Mouse (Mus musculus) stomach, embryonic 15.5 days (tissue): ENCODE measurements at regions not wholly inside any gene's neighbourhood (a gene's known extent, or its start where the extent isn't known, plus 50 kb on each side); places are given as distances from the start of the nearest gene placed in this dataset.
"Not testable (repeated sequence)": the region's sequence is repeated elsewhere in the genome, so short reads cannot be mapped to it uniquely, and the experiment has no call there.

Experiments
- ATAC-seq: fragments of 200-750 bp; cut with Nextera tagmentation; 2 replicates; pipeline ENCODE4 v1.8.0; 2017; ENCODE audit warnings: low read depth, moderate number of reproducible peaks, moderate TSS enrichment; ENCODE audit not compliant: insufficient read depth, low FRiP score
- H3K27ac ChIP-seq: fragments of 300-500 bp; sonication (generic); 2 replicates; pipeline ENCODE4 v1.5.1; 2015; ENCODE audit warnings: mild to moderate bottlenecking, inconsistent platforms
- H3K27me3 ChIP-seq: fragments of 300-500 bp; sonication (generic); replicated peaks from 2 replicates; pipeline ENCODE4 v1.6.1; 2015; ENCODE audit warnings: inconsistent platforms
- H3K36me3 ChIP-seq: fragments of 300-500 bp; sonication (generic); 2 replicates; pipeline ENCODE4 v1.6.1; 2015; ENCODE audit warnings: inconsistent platforms
- H3K4me1 ChIP-seq: fragments of 300-500 bp; sonication (generic); 2 replicates; pipeline ENCODE4 v1.6.1; 2015; ENCODE audit warnings: inconsistent platforms
- H3K4me2 ChIP-seq: fragments of 300-500 bp; sonication (generic); 2 replicates; pipeline ENCODE4 v1.6.1; 2015; ENCODE audit warnings: mild to moderate bottlenecking, inconsistent platforms
- H3K4me3 ChIP-seq: fragments of 300-500 bp; sonication (generic); replicated peaks from 2 replicates; pipeline ENCODE4 v1.5.1; 2015; ENCODE audit warnings: inconsistent platforms
- H3K9ac ChIP-seq: fragments of 300-500 bp; sonication (generic); 2 replicates; pipeline ENCODE4 v1.6.1; 2015; ENCODE audit warnings: inconsistent platforms
- H3K9me3 ChIP-seq: fragments of 300-500 bp; sonication (generic); 2 replicates; pipeline ENCODE4 v1.6.1; 2016; ENCODE audit warnings: inconsistent platforms
- WGBS: fragments of 180-500 bp; shearing (Covaris S2); methylation state at CpG from one replicate; pipeline ENCODE4 v1.1.7; 2015; 5-methylcytosine and 5-hydroxymethylcytosine counted together

DNA sequence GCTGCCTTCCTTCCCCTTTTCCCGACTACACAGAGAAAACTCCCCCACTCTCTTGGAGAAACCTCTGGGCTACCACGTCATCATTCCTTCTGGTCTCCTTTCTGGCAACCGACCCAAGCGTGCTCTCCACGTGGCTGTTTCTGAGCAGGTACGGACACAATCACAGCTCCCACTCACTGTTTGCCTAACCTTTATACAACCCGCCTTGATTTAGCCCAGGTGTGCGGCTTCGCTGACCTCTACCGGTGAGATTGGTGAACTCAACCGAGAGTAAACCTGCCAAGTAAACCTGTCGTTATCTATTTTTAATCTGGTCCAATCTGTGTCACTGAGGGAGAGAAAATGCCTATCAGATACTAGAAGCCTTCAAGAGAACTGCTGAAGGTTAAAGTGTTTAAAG is 142.7 kb upstream of the Gnai1 start:
- Histone ChIP-seq H3K36me3 (no peaks in the 10 kb centered on the region), H3K27ac (no peak overlapping the region), H3K27me3 (no peaks in the 10 kb centered on the region), H3K9ac (no peak overlapping the region), H3K4me3 (no peak overlapping the region), H3K4me2 (no peak overlapping the region), H3K4me1 (no peaks in the 10 kb centered on the region), H3K9me3 (no peaks in the 10 kb centered on the region)
- WGBS: 16% methylated on average over 12 of the region's 12 CpGs
- peak; percentile 85 for ATAC-seq

DNA sequence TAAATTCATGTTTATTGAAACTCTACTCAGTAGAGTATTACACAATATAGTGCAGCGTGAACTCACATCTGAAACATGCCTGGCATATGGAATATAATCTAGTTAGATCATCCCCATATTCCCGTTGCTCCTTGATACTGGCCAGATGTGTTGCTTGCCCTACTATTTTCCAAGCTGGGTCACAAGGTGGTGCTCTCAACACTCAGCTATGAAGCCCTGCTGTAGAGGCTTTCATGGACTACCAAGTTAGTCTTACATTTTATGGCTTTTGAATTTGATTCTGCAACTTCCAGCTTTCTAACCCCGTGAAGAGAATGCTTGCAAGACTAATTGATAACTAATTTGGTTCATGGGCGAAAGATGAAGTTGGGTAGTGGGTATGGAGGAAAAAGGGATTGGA is 134.2 kb upstream of the Gnai1 start:
- no peak overlapping the region for H3K27ac ChIP-seq
- H3K4me1 ChIP-seq: no peaks in the 10 kb centered on the region
- no peak for ATAC-seq
- H3K4me3 ChIP-seq: no peak overlapping the region
- no peaks in the 10 kb centered on the region for H3K9me3 ChIP-seq
- H3K27me3 ChIP-seq: no peaks in the 10 kb centered on the region
- H3K9ac ChIP-seq: no peak overlapping the region
- H3K4me2 ChIP-seq: no peak overlapping the region
- 74% methylated on average over 4 of the region's 4 CpGs for WGBS
- H3K36me3 ChIP-seq: no peaks in the 10 kb centered on the region

DNA sequence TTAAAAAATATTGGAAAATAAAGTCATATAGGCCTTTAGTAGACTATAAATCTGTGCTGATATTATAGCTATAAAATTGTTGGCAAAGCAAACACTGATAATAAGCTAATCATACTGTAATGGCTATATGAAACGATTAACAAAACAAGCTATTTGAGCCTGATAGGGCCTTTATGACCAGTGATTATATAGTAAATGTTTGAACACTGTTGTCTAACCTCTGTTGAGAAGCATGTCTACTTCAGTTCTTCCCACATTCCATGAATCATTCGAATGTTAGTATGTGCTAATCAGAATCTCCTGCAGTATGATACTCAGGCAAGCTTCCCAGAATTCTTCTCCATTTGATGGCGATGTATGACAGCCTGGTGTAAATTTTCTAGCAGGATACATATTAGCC is 129.6 kb upstream of the Gnai1 start:
- Histone ChIP-seq H3K27me3 (no peaks in the 10 kb centered on the region), H3K36me3 (no peaks in the 10 kb centered on the region), H3K9me3 (no peaks in the 10 kb centered on the region), H3K27ac (no peak overlapping the region), H3K4me1 (no peaks in the 10 kb centered on the region), H3K4me3 (no peak overlapping the region), H3K4me2 (no peak overlapping the region), H3K9ac (no peak overlapping the region)
- no peak for ATAC-seq
- 78% methylated on average over 3 of the region's 3 CpGs for WGBS

DNA sequence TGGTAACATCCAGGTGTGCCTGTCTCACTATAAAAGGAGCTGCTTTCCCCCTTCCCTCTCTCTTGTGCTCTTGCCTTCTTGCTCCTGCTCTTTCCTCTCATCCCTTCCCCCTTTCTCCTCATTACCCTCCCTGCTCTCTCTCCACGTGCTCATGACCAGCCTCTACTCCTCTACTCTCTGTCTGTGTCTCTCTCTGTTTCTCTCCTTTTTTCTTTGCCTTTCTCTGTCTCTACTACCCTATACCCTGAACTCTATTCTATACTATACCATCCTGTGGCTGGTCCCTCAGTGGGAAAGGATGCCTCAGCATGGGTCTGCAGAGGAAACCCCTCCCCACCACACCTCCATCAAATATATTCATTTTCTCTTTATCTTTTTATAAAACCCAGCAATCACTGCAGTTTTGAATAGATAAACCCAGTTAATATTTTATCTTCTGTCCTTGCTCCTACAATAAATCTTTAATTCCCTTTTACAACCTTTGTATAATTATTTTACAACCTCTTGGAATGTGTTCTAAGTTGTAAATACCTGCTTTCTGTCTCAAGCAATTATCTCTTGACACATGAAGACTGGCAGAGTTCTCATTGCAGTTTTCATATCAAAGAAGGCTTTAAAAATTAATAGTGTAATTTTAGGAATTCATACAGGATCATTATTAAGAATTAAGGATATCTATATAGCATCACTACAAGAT is 127.1 kb upstream of the Gnai1 start:
- no peak for ATAC-seq

DNA sequence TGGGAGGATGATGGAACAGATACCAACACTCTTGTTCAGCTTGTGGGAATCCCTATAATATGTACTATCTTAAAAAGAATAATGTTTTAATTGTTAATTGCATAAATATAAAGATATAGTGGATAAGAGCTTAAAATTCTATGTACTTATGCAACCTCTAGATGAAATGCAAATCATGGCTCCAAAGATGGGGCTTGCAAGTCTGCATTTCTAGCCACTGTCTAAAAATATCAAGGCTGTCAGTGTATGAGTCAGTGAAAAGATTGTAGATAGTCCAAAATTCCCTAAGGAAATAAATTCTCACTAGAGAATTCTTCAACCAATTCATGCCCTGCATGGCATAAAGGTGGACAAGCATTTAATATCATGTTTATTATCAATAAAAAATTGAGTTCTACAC is 124.2 kb upstream of the Gnai1 start:
- H3K4me1 ChIP-seq: no peaks in the 10 kb centered on the region
- no peaks in the 10 kb centered on the region for H3K36me3 ChIP-seq
- no peak overlapping the region for H3K27ac ChIP-seq
- no peak overlapping the region for H3K4me3 ChIP-seq
- no peak for ATAC-seq
- no peak overlapping the region for H3K9ac ChIP-seq
- H3K27me3 ChIP-seq: no peaks in the 10 kb centered on the region
- H3K9me3 ChIP-seq: no peaks in the 10 kb centered on the region
- H3K4me2 ChIP-seq: no peak overlapping the region

More for the DNA sequence above, 127.1 kb upstream of the Gnai1 start:
- H3K36me3 ChIP-seq: no peaks in the 10 kb centered on the region
- H3K4me3 ChIP-seq: no peak overlapping the region
- H3K27me3 ChIP-seq: no peaks in the 10 kb centered on the region
- no peak overlapping the region for H3K27ac ChIP-seq
- no peaks in the 10 kb centered on the region for H3K4me1 ChIP-seq
- no peaks in the 10 kb centered on the region for H3K9me3 ChIP-seq
- WGBS: 36% methylated on average over 1 of the region's 1 CpGs
- H3K4me2 ChIP-seq: no peak overlapping the region
- no peak overlapping the region for H3K9ac ChIP-seq

DNA sequence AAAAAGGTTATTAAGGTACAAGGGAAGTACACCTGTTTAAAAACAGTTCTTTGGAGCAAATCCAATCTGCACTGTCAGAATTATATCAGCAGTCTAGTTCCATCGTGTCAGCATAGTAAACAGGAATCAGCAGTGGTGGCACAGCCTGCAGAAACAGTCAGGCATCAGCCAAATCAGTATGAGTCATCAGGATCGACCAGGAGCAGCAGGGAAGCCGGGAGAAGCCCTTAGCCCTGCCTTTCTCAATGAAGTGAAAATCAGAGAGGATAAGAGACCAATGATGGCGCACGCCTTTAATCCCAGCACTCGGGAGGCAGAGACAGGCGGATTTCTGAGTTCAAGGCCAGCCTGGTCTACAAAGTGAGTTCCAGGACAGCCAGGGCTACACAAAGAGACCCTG is 118.3 kb upstream of the Gnai1 start:
- 77% methylated on average over 7 of the region's 7 CpGs for WGBS
- no peak overlapping the region for H3K4me2 ChIP-seq
- H3K9me3 ChIP-seq: no peaks in the 10 kb centered on the region
- H3K4me1 ChIP-seq: no peaks in the 10 kb centered on the region
- no peak overlapping the region for H3K4me3 ChIP-seq
- H3K9ac ChIP-seq: no peak overlapping the region
- no peak for ATAC-seq
- no peaks in the 10 kb centered on the region for H3K36me3 ChIP-seq
- no peak overlapping the region for H3K27ac ChIP-seq
- no peaks in the 10 kb centered on the region for H3K27me3 ChIP-seq

DNA sequence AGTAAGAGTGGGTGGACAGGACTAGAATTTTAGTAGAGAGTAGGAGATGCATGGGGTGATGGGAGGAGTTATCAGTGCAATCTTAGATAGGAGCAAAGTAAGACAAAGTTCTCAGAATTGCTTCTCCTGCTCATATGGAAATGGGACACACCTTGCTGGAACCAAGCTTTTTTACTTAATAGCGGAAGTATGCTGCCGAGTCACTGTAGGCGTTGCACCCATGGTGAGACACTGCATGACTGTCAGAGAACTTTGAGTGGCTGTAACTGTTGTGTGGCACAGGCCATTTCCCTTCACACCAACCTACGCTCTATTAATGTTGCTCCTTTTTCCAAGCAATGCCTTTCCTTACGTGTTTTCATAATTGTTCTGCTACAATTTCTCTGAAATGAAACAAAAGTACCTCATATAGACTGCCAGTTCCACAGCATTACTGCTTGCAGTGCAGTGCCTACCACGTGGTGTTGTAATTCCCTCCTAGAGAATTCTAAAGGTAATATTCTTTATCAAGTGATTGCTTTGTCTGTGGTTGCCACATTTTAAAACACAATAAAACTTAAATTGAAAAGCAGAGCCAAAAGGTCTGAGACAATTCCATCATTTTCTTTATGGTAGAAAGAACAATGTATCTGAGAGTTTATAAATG is 117.3 kb upstream of the Gnai1 start:
- Histone ChIP-seq H3K4me2 (no peak overlapping the region), H3K27ac (no peak overlapping the region), H3K4me1 (no peaks in the 10 kb centered on the region), H3K9ac (no peak overlapping the region), H3K36me3 (no peaks in the 10 kb centered on the region), H3K4me3 (no peak overlapping the region), H3K27me3 (no peaks in the 10 kb centered on the region), H3K9me3 (no peaks in the 10 kb centered on the region)
- 87% methylated on average over 6 of the region's 6 CpGs for WGBS
- ATAC-seq: no peak

DNA sequence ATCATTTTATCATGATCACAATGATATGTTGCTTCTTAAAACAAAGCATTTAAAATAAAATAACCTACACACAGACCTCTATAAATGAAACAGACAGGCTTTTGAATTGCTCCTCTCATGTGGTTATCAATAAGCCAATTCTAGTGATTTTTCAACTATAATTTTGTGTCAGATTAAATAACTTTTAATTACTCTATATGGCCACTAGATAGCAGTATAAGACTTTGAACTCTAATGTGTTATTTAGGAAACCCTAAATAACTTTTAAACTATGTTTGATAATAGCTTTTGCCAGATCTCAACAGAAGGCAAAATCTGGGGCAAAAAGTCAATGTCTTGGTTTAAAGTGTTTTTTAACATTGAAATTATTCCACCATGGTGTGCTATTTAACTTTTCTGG is 112.0 kb upstream of the Gnai1 start:
- Histone ChIP-seq H3K9me3 (no peaks in the 10 kb centered on the region), H3K27me3 (no peaks in the 10 kb centered on the region), H3K9ac (no peak overlapping the region), H3K4me3 (no peak overlapping the region), H3K27ac (no peak overlapping the region), H3K4me2 (no peak overlapping the region), H3K4me1 (no peaks in the 10 kb centered on the region), H3K36me3 (no peaks in the 10 kb centered on the region)
- ATAC-seq: no peak

DNA sequence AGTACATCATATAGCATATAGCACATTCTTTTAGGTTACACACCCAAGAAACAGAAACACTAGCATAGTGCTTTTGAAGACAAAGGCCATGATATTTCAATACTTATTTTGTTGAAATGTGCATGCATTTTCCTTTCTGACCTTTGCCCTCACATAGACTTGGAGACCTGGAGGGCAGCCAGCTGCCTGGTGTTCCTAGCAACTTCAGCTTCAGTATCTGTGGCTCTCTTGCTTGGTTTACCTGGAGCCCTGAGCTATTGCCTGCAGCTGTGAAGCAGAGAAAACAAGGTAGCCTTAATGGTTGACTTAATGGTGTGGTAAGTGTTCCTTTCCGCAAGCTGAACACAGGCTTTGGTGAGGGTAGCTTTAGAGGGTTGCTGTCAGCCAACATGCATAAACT is 97.6 kb upstream of the Gnai1 start:
- no peaks in the 10 kb centered on the region for H3K9me3 ChIP-seq
- H3K4me1 ChIP-seq: no peaks in the 10 kb centered on the region
- 80% methylated on average over 1 of the region's 1 CpGs for WGBS
- no peak for ATAC-seq
- no peak overlapping the region for H3K27ac ChIP-seq
- no peaks in the 10 kb centered on the region for H3K27me3 ChIP-seq
- H3K36me3 ChIP-seq: no peaks in the 10 kb centered on the region
- no peak overlapping the region for H3K4me2 ChIP-seq
- no peak overlapping the region for H3K4me3 ChIP-seq
- no peak overlapping the region for H3K9ac ChIP-seq

DNA sequence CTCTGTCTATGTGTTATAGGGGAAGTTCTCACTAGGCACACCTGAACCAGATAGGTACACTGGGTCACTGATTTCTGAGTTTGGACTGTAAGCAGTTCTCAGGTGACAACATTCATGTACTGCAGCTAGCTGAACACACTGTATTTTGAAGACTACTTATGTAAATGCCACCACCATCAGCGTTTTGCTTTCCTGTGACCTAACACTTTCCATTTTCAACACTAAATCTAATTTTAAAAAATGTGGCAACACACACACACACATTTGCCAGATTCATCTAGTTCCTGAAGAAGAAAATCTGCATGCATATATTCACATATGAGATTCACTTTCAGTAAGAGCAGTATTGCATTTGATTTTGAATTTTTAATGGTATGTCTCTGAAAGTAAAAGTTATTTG is 96.0 kb upstream of the Gnai1 start:
- Histone ChIP-seq H3K4me3 (no peak overlapping the region), H3K36me3 (no peaks in the 10 kb centered on the region), H3K4me1 (no peaks in the 10 kb centered on the region), H3K9me3 (no peaks in the 10 kb centered on the region), H3K4me2 (no peak overlapping the region), H3K27ac (no peak overlapping the region), H3K9ac (no peak overlapping the region), H3K27me3 (no peaks in the 10 kb centered on the region)
- 94% methylated on average over 1 of the region's 1 CpGs for WGBS
- no peak for ATAC-seq

DNA sequence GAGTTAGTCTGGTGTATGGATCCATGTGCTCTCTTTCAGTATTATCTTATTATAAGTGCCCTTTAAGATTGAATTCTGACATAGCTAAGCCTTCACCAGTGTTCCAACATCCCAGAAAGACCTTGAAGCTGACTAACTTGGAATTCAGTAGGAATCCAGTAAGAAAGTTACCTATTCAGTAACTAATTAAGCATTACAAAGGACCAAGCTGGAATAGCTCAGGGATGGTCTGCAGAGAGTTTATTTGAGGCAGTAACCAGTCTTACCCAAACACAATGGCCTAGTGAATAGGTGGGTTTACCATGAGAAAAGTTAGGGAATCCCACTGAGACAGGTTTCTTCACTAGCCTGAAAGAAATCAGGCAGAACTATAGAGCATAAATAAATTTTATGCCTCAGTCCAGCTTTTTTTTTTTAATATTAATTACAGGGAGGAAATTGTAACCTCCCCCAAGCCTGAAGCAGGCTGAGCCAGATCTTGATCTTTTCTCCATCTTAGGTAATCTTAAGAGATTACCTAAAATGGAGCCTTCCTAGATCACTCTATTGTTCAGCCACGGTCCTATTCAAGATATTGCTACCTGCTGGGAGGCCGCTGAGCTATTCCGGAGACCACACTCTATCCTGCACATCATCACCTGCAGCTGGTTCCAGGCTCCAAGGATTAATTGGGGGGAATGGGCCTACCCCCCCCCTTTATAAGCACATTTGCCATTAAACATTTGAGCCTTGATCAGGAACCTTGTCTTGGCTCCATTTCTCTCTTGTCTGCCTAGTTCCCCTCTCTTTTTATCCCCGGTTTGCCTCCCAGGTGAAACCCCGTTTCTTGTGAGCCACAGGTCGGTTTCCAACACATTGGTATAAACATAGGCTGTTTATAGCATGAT is 93.0 kb upstream of the Gnai1 start:
- not testable (repeated sequence) for H3K4me2 ChIP-seq, H3K4me1 ChIP-seq, H3K27me3 ChIP-seq, H3K9ac ChIP-seq, H3K27ac ChIP-seq, H3K36me3 ChIP-seq, H3K9me3 ChIP-seq, ATAC-seq, H3K4me3 ChIP-seq
- 74% methylated on average over 6 of the region's 6 CpGs for WGBS

DNA sequence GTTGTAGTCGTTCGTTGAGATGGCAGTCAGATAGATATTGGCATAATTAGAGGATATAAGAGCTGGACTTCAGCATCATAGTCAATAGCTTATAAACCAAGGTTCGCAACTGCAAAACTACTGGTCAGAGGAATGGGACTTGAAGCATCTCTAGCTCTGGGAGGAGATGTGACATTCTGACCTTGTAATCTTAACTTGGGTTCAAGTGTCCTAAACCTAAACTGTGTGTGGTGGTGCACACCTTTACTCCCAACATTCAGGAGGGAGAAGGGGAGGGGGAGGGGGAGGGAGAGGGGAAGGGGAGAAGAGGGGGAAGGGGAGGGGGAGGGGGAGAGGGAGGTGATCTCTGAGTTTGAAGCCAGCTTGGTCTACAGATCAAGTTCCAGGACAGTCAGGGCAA is 89.1 kb upstream of the Gnai1 start:
- Histone ChIP-seq H3K27me3 (no peaks in the 10 kb centered on the region), H3K4me3 (no peak overlapping the region), H3K36me3 (no peaks in the 10 kb centered on the region), H3K4me2 (no peak overlapping the region), H3K27ac (no peak overlapping the region), H3K9ac (no peak overlapping the region), H3K4me1 (no peaks in the 10 kb centered on the region), H3K9me3 (no peaks in the 10 kb centered on the region)
- WGBS: 86% methylated on average over 3 of the region's 3 CpGs
- no peak for ATAC-seq
